Mouse (Mus musculus): Measurements from ENCODE around the gene Rho. TPM values are rescaled to one million over a fixed set of nuclear protein-coding genes. Genes with fewer than 3 reads are reported as not detected.

The Rho gene
- total RNA-seq (2022): under 1 TPM; 0.07 to 0.59 (median 0.24) TPM

DNA sequence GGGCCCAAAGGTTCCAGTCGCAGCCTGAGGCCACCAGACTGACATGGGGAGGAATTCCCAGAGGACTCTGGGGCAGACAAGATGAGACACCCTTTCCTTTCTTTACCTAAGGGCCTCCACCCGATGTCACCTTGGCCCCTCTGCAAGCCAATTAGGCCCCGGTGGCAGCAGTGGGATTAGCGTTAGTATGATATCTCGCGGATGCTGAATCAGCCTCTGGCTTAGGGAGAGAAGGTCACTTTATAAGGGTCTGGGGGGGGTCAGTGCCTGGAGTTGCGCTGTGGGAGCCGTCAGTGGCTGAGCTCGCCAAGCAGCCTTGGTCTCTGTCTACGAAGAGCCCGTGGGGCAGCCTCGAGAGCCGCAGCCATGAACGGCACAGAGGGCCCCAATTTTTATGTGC, at the start of gene Rho:
TSS of gene Rho (plus strand) at position 110 of the 400 bp plus-strand sequence.
- DNase-seq (ENCODE audit: low spot score in 2 of 2): no peak

- DNase-seq (ENCODE audit: low spot score in 2 of 2): no peak
These were observed 47.5 kb upstream of the Rho start for GRCm38 (mm10) chr6:115884018-115884417.

GRCm38 (mm10) chr6:115886894-115887293, 44.7 kb upstream of the Rho start:
- DNase-seq (ENCODE audit: low spot score in 2 of 2): no peak

DNA sequence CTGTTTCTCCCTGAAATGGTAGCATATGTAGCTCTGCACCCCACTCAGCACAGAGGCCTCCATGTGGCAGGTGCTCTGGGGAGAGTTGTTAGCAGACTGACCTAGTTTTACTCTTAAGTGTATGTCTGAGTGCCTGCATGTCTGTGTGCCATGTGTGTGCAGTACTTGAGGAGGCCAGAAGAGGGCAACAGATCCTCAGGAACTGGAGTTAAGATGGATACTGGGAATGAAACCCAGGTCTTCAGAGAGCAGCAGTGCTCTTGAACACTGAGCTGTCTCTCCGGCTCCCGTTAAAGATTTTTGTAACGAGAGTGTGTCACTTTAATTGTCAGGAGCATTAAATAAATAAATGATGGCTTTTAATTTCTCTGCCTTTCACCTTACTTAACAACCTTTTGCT, 43.3 kb upstream of the Rho start:
- DNase-seq (ENCODE audit: low spot score in 2 of 2): no peak

- no peak for DNase-seq (ENCODE audit: low spot score in 2 of 2)
These were observed 40.9 kb upstream of the Rho start for GRCm38 (mm10) chr6:115890601-115891000.

- peak in 1 of 2 experiments; percentile 76 for DNase-seq (ENCODE audit: low spot score in 2 of 2)
These were observed 40.5 kb upstream of the Rho start for GRCm38 (mm10) chr6:115891061-115891460.

GRCm38 (mm10) chr6:115891497-115892061, 40.0 kb upstream of the Rho start:
- peak; percentile 77 to 87 for DNase-seq (ENCODE audit: low spot score in 2 of 2)

- DNase-seq (ENCODE audit: low spot score in 2 of 2): no peak
These were observed 39.2 kb upstream of the Rho start for GRCm38 (mm10) chr6:115892363-115892762.

- DNase-seq (ENCODE audit: low spot score in 2 of 2): no peak
These were observed 35.2 kb upstream of the Rho start for GRCm38 (mm10) chr6:115896346-115896745.

- no peak for DNase-seq (ENCODE audit: low spot score in 2 of 2)
These were observed 34.4 kb upstream of the Rho start for GRCm38 (mm10) chr6:115897117-115897516.

DNA sequence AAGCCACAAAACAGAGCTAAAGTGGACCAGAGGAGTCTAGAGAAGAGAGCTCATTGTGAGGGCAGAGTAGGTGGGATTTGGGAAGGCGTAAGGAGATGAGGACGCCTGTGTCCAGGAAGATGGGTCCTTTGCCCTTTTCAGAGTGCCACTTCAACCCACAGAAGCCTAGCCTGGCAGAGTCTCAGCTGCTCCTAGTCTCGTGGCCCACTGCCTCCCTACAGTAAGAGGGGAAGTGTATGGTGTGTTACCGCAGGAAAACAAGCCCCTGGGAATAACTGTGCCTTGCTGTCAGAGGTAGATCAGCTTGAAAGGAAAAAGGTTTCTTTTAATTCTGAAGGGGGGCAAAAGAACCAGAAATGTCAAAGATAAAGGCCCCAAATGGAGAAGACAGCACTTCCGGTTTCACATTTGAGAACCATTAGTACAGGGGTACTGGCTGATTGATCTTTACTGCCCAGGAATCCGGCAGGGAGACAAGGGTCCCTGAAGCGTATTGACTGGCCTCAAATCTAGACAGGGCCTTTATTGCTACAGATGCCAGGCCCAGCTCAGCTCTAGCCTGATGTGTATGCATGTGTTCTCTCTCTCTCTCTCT, 33.5 kb upstream of the Rho start:
- DNase-seq (ENCODE audit: low spot score in 2 of 2): no peak

- peak; percentile 61 to 77 for DNase-seq (ENCODE audit: low spot score in 2 of 2)
These were observed 30.5 kb upstream of the Rho start for GRCm38 (mm10) chr6:115901062-115901461.

- DNase-seq (ENCODE audit: low spot score in 2 of 2): no peak
These were observed 30.0 kb upstream of the Rho start for GRCm38 (mm10) chr6:115901489-115901931.

DNA sequence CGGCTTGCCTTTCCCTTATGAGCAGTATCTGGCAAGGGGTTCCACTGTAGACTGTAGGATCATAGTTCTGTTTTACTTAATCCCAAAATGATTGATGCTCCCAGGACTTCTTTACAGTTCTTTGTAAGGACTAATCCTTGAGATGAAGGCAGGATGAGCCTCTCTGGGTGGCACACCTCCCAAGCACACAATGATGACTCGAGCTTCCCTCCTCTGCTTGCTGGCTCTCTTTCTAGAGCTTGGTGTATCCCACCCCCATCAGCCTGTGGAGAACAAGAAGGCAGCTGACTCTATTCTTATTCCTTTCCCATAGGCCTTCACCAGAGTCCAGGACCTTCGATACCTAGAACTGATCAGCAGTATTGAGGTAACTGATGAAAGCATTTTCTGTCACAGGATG, 29.0 kb upstream of the Rho start:
- DNase-seq (ENCODE audit: low spot score in 2 of 2): no peak

DNA sequence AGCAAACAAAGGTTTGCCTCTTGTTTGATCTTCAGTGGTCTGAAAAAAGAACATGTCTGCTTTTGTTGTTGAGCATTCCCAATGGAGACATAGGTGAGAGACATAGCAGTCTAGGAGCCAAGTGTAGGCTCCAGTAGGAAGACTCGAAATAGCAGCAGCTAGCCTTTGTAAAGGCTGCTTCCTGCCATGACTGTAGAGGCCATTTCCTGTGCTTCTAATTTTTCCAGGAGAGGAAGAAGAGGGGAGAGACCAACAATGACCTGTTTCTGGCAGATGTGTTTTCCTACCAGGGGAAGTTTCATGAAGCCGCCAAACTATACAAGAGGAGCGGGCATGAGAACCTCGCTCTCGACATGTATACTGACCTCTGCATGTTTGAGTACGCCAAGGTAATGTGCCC, 26.0 kb upstream of the Rho start:
- no peak for DNase-seq (ENCODE audit: low spot score in 2 of 2)

- DNase-seq (ENCODE audit: low spot score in 2 of 2): no peak
These were observed 25.1 kb upstream of the Rho start for GRCm38 (mm10) chr6:115906455-115906854.

DNA sequence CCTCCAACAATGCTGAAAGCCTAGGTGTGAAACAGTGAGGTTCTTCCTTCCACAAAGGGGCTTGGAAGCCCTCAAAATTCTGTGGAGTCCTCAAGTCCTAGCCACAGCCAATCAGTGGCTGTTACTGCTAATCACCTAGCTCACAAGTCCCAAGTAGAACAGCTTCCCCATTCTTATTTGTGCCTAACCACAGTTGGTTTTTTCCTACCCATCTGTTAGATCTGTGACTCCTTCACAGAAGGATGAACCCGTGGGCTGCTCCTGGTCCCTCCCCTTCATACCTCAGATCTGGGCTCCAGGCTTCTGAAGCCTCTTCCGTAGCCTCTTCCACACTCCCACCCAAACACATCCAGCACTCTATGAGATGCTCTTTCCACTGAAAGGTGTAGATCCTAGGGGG, 24.7 kb upstream of the Rho start:
- no peak for DNase-seq (ENCODE audit: low spot score in 2 of 2)

GRCm38 (mm10) chr6:115908421-115908982, 23.0 kb upstream of the Rho start:
- DNase-seq (ENCODE audit: low spot score in 2 of 2): no peak

DNA sequence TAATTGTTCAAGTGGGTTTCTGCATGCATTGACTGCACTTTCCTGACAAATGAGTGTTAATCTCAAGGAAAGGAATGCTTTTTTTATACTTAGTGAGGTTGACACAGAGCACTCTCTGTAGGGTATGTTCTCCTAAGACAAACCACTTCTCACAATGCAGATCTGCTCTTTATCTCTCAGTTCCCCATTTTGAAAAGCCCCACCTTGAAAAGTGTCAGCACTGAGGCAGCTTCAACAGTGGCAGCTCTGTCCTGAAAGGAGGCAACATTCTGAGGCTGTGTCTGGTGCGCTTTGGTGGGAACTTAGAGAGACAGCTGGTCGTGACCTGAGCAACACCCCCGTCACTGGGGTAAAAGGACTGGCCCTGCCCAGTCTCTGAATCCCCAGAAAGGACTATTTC, 22.5 kb upstream of the Rho start:
- no peak for DNase-seq (ENCODE audit: low spot score in 2 of 2)

GRCm38 (mm10) chr6:115909940-115910339, 21.6 kb upstream of the Rho start:
- DNase-seq (ENCODE audit: low spot score in 2 of 2): no peak

GRCm38 (mm10) chr6:115911763-115912162, 19.8 kb upstream of the Rho start:
- no peak for DNase-seq (ENCODE audit: low spot score in 2 of 2)

DNA sequence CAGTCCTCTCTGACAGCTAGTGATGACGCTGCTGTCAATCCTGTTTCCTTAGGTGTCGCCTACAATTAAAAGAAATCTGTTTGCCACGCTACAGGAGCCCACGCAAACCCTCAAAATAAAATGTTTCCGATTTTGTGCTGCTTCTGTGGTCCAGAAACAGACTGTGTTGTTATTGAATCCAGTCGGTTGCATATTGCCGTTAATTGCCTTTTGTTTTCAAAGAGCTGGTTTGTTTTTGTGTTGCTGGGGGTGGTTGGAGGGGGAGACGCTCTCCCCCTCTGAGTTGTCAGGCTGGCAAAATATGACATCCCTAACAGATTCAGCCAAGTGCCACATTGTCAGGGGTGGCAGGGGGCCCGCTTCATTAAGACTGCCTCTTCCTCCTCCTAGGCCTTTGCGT, 18.1 kb upstream of the Rho start:
- DNase-seq (ENCODE audit: low spot score in 2 of 2): no peak

Measured in left cerebral cortex, adult 8-10 months (tissue).